In the genomic region with DNA sequence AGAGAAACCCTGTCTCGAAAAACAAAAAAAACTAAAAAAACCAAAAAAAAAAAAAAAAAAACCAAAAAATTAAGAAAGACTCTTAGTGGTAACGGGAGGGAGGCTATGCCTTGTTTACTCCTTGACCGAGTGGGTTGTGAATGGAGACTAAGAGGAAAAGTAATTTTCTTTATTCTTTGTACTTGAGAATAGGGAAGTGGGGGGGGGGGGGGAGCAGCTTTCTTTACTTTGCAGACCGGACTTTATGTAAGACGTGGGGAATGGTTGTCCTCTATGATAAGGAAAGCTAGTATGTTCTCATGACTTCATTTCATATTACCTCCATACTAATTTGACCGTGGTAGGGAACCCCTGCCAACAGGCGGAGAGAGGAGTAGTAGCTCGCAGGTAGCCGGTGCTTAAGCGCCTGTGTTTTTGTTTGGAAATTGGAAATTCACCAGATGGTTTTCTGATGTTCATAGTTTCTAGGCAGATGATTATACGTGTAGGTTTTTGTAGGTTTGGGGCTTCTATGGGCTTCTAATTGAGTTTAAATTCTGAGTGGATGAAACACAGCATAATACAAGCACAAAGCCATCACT, we compare ENCODE assay signal across 7 mouse cellular contexts. TPM values are rescaled to one million over a fixed set of nuclear protein-coding genes. Genes with fewer than 3 reads are reported as not detected.
DNase-seq lines count a peak whose midpoint lies in the region; ATAC-seq and TF ChIP-seq lines count a peak whose summit lies in the region.

No protein-coding gene starts in this region.

- H3K9ac ChIP-seq in forebrain, embryonic 13.5 days = peak overlapping the region; percentile 99
- peak overlapping the region; percentile 97 for H3K9ac ChIP-seq in liver, embryonic 13.5 days

- no peaks in the 10 kb centered on the region for H3K9me3 ChIP-seq in forebrain, embryonic 13.5 days (replicated peaks)
- peaks cover 10% of the 10 kb centered on the region; the same call in 1 of the 2 replicates for H3K9me3 ChIP-seq in liver, embryonic 13.5 days (replicated peaks)

- no peaks in the 10 kb centered on the region for H3K27me3 ChIP-seq in testis, adult 2 months (ENCODE audit: control insufficient read depth, insufficient read depth, low read length)
- no peaks in the 10 kb centered on the region for H3K27me3 ChIP-seq in forebrain, embryonic 13.5 days
- no peaks in the 10 kb centered on the region for H3K27me3 ChIP-seq in liver, embryonic 13.5 days

- H3K4me1 ChIP-seq in testis, adult 2 months (ENCODE audit: control insufficient read depth, insufficient read depth, low read length) = peaks cover 3% of the 10 kb centered on the region; the same call in 1 of the 2 replicates
- peaks cover 24% of the 10 kb centered on the region for H3K4me1 ChIP-seq in forebrain, embryonic 13.5 days
- peaks cover 49% of the 10 kb centered on the region for H3K4me1 ChIP-seq in liver, embryonic 13.5 days (replicated peaks)

- TF ChIP-seq CTCF in testis, adult 2 months (IDR thresholded peaks at IDR 0.05; ENCODE audit: control insufficient read depth, insufficient read depth, insufficient replicate concordance, low read depth, low read length) = no peak

- no peak for DNase-seq in testis, postnatal 14 days (ENCODE audit: low spot score)
- no peak for DNase-seq in liver, embryonic 13.5 days
- DNase-seq in urinary bladder, postnatal 14 days (ENCODE audit: low spot score) = no peak
- no peak for DNase-seq in spleen, postnatal 10 days (ENCODE audit: low spot score in 2 of 2)
- DNase-seq in left cerebral cortex, adult 18-20 months (ENCODE audit: low spot score in 2 of 2) = no peak

- peak overlapping the region; percentile 71 for H3K4me2 ChIP-seq in forebrain, embryonic 13.5 days
- H3K4me2 ChIP-seq in liver, embryonic 13.5 days = peak overlapping the region; percentile 81

- no peak for ATAC-seq in forebrain, embryonic 13.5 days
- ATAC-seq in liver, embryonic 13.5 days (ENCODE audit: low read depth) = no peak

- no peak overlapping the region for H3K27ac ChIP-seq in testis, adult 2 months (ENCODE audit: control insufficient read depth, insufficient read depth, low read depth, low read length)
- H3K27ac ChIP-seq in forebrain, embryonic 13.5 days = no peak overlapping the region
- no peak overlapping the region for H3K27ac ChIP-seq in liver, embryonic 13.5 days

- H3K4me3 ChIP-seq in testis, adult 2 months (ENCODE audit: control insufficient read depth, low read depth, low read length) = peak overlapping the region; percentile 33
- peak overlapping the region; percentile 90 for H3K4me3 ChIP-seq in forebrain, embryonic 13.5 days
- peak overlapping the region; percentile 98 for H3K4me3 ChIP-seq in liver, embryonic 13.5 days (replicated peaks)

- no peaks in the 10 kb centered on the region for H3K36me3 ChIP-seq in testis, adult 2 months (ENCODE audit: control insufficient read depth, insufficient read depth, low read length)
- no peaks in the 10 kb centered on the region for H3K36me3 ChIP-seq in forebrain, embryonic 13.5 days (ENCODE audit: poor library complexity, severe bottlenecking)
- no peaks in the 10 kb centered on the region for H3K36me3 ChIP-seq in liver, embryonic 13.5 days

- 36% methylated on average over 11 of the region's 11 CpGs for WGBS in forebrain, embryonic 13.5 days
- 15% methylated on average over 11 of the region's 11 CpGs for WGBS in liver, embryonic 13.5 days (ENCODE audit: insufficient replicate concordance)

- no peak for TF ChIP-seq POLR2A in testis, adult 2 months (IDR thresholded peaks at IDR 0.05; ENCODE audit: control insufficient read depth, low read depth, low read length)

RNA-seq across cellular contexts. Expression of a gene that starts 2.1 kb away (rescaled TPM):
- 18.8 and 20.9 TPM in 2 replicates for polyA plus RNA-seq in testis, adult 2 months (2012; rRNA removed)
- 56.9 and 59.8 TPM in 2 replicates for polyA plus RNA-seq in forebrain, embryonic 13.5 days (2015; fragmentation: Nextera tagmentation; extraction: Ambion mirVana)
- polyA plus RNA-seq in liver, embryonic 13.5 days (2015; fragmentation: Nextera tagmentation; extraction: Ambion mirVana) = 15.9 and 16.6 TPM in 2 replicates
- 100 to 1,000 TPM in 1 of 2 experiments, 10 to 100 TPM in 1; 99.0 to 101 TPM for total RNA-seq in left cerebral cortex, adult 18-20 months (2021)

RNA-seq across cellular contexts. Expression of a gene that starts 56.2 kb away (rescaled TPM):
- 6.8 and 7.8 TPM in 2 replicates for polyA plus RNA-seq in testis, adult 2 months (2012; rRNA removed)
- polyA plus RNA-seq in forebrain, embryonic 13.5 days (2015; fragmentation: Nextera tagmentation; extraction: Ambion mirVana) = 3.0 and 5.3 TPM in 2 replicates
- 0.27 and 0.78 TPM in 2 replicates for polyA plus RNA-seq in liver, embryonic 13.5 days (2015; fragmentation: Nextera tagmentation; extraction: Ambion mirVana)
- total RNA-seq in left cerebral cortex, adult 18-20 months (2021) = 10 to 100 TPM; 18.2 to 19.9 TPM

Comparison
In these comparisons a context has a peak if more than half of its experiments do, and no peak if none do; other contexts are left out.
1. H3K4me3 ChIP-seq: peak in every context shown above with its lines; median percentile 98 in liver, embryonic 13.5 days; 90 in forebrain, embryonic 13.5 days; 33 in testis, adult 2 months.